Mouse (Mus musculus): ENCODE measurements around the gene Mpig6b. TPM values are rescaled to one million over a fixed set of nuclear protein-coding genes. Genes with fewer than 3 reads are reported as not detected.

The Mpig6b gene
- polyA plus RNA-seq, 1 experiment from 2014 or later: 0.74 TPM

- Histone ChIP-seq H3K9me3 (replicated peaks; ENCODE audit: control insufficient read depth, low read length) (no peaks in the 10 kb centered on the region), H3K27ac (replicated peaks; ENCODE audit: low read depth, low read length) (no peak overlapping the region), H3K36me3 (replicated peaks; ENCODE audit: control insufficient read depth, insufficient read depth, low read depth, low read length) (peaks cover 28% of the 10 kb centered on the region), H3K27me3 (ENCODE audit: control insufficient read depth, insufficient read depth, low read length) (no peaks in the 10 kb centered on the region), H3K4me2 (ENCODE audit: low read depth, low read length) (no peak overlapping the region), H3K4me3 (ENCODE audit: low read depth, low read length) (no peak overlapping the region), H3K4me1 (ENCODE audit: control insufficient read depth, insufficient read depth, low read length) (no peaks in the 10 kb centered on the region; the same call in none of the 2 replicates), H3K9ac (replicated peaks; ENCODE audit: low read length) (no peak overlapping the region)
- no peak for DNase-seq (ENCODE audit: low spot score)
- no peak for ATAC-seq (replicated peaks; ENCODE audit: insufficient number of reproducible peaks, low FRiP score, low TSS enrichment, low read depth)
- 79% methylated on average over 10 of the region's 10 CpGs for WGBS
These were observed 48.9 kb downstream of the Mpig6b start for GRCm38 (mm10) chr17:35016791-35017705.

DNA sequence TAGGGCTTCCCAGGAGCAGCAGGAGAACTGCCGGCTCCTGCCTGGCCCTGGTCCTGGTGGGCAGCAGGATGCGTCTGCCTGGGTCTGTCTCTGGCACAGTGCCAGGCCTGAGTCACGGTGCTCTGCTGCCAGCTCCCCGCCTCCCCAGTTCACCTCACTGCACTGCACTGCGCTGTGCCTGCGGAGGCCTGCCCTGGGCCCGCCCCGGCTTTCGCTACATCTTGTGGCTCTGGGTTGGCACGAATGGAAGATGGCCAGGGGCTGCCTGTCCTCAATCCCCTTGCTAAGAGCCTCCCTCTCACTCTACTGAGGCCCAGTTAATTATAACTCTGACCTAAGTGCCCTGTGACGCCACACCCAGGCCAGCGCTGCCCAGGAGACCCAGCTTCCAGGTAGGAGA lies 49.6 kb downstream of the Mpig6b start, which contains the start of gene Vwa7:
Gene Vwa7, plus strand, starts transcription at position 204 of the 400 bp plus-strand sequence.
- Histone ChIP-seq H3K36me3 (replicated peaks; ENCODE audit: control insufficient read depth, insufficient read depth, low read depth, low read length) (peaks cover 35% of the 10 kb centered on the region), H3K4me1 (ENCODE audit: control insufficient read depth, insufficient read depth, low read length) (no peaks in the 10 kb centered on the region; the same call in 1 of the 2 replicates), H3K27ac (replicated peaks; ENCODE audit: low read depth, low read length) (no peak within 1 kb of the TSS), H3K4me2 (ENCODE audit: low read depth, low read length) (no peak within 1 kb of the TSS), H3K9me3 (replicated peaks; ENCODE audit: control insufficient read depth, low read length) (no peaks in the 10 kb centered on the region), H3K9ac (replicated peaks; ENCODE audit: low read length) (no peak within 1 kb of the TSS), H3K4me3 (ENCODE audit: low read depth, low read length) (no peak within 1 kb of the TSS), H3K27me3 (ENCODE audit: control insufficient read depth, insufficient read depth, low read length) (no peaks in the 10 kb centered on the region)
- DNase-seq (ENCODE audit: low spot score) (no peak), ATAC-seq (replicated peaks; ENCODE audit: insufficient number of reproducible peaks, low FRiP score, low TSS enrichment, low read depth) (no peak)
- 89% methylated on average over 12 of the region's 12 CpGs for WGBS

DNA sequence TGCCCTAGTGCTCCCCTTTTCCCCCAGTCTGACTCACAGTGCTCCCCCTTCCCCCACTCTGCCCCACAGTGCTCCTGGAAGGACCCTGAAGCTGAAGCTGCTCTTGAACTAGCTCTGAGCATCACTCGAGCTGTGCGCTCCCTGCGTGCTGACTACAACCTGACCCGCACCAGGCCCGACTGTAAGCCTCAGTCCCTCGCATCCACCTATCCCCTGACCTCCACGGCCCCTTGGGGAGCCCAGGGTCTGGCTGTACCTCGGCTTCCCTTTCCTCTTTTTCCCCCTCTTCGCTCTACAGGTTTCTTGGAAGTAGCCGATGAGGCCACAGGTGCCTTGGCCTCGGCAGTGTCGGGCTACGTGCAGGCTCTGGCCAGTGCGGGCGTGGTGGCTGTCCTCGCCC lies 50.7 kb downstream of the Mpig6b start:
- peaks cover 46% of the 10 kb centered on the region for H3K36me3 ChIP-seq (replicated peaks; ENCODE audit: control insufficient read depth, insufficient read depth, low read depth, low read length)
- no peak overlapping the region for H3K9ac ChIP-seq (replicated peaks; ENCODE audit: low read length)

GRCm38 (mm10) chr17:35013221-35013620 lies 52.8 kb downstream of the Mpig6b start:
- no peaks in the 10 kb centered on the region for H3K27me3 ChIP-seq (ENCODE audit: control insufficient read depth, insufficient read depth, low read length)
- H3K27ac ChIP-seq (replicated peaks; ENCODE audit: low read depth, low read length): no peak overlapping the region
- peaks cover 48% of the 10 kb centered on the region for H3K36me3 ChIP-seq (replicated peaks; ENCODE audit: control insufficient read depth, insufficient read depth, low read depth, low read length)
- H3K4me1 ChIP-seq (ENCODE audit: control insufficient read depth, insufficient read depth, low read length): no peaks in the 10 kb centered on the region
- 87% methylated on average over 6 of the region's 6 CpGs for WGBS
- DNase-seq (ENCODE audit: low spot score): no peak
- H3K9ac ChIP-seq (replicated peaks; ENCODE audit: low read length): no peak overlapping the region
- no peak overlapping the region for H3K4me3 ChIP-seq (ENCODE audit: low read depth, low read length)
- H3K9me3 ChIP-seq (replicated peaks; ENCODE audit: control insufficient read depth, low read length): no peaks in the 10 kb centered on the region
- ATAC-seq (replicated peaks; ENCODE audit: insufficient number of reproducible peaks, low FRiP score, low TSS enrichment, low read depth): no peak
- no peak overlapping the region for H3K4me2 ChIP-seq (ENCODE audit: low read depth, low read length)

More for the DNA sequence above, 50.7 kb downstream of the Mpig6b start:
- no peaks in the 10 kb centered on the region for H3K4me1 ChIP-seq (ENCODE audit: control insufficient read depth, insufficient read depth, low read length)
- 90% methylated on average over 16 of the region's 16 CpGs for WGBS
- H3K27me3 ChIP-seq (ENCODE audit: control insufficient read depth, insufficient read depth, low read length): no peaks in the 10 kb centered on the region
- no peaks in the 10 kb centered on the region for H3K9me3 ChIP-seq (replicated peaks; ENCODE audit: control insufficient read depth, low read length)
- H3K4me2 ChIP-seq (ENCODE audit: low read depth, low read length): no peak overlapping the region
- DNase-seq (ENCODE audit: low spot score): no peak
- no peak for ATAC-seq (replicated peaks; ENCODE audit: insufficient number of reproducible peaks, low FRiP score, low TSS enrichment, low read depth)
- no peak overlapping the region for H3K4me3 ChIP-seq (ENCODE audit: low read depth, low read length)
- H3K27ac ChIP-seq (replicated peaks; ENCODE audit: low read depth, low read length): no peak overlapping the region

Other genes starting within 250 kb of the Mpig6b start
- gene Stk19, start 229.2 kb downstream of the Mpig6b start, polyA plus RNA-seq (2014; fragmentation: Nextera tagmentation; extraction: Ambion mirVana): 14.4 and 18.4 TPM in 2 replicates
- 65.3 and 68.1 TPM in 2 replicates for gene Dxo, start 229.2 kb downstream of the Mpig6b start, polyA plus RNA-seq (2014; fragmentation: Nextera tagmentation; extraction: Ambion mirVana)
- 27.1 and 31.9 TPM in 2 replicates for gene Skiv2l, start 216.0 kb downstream of the Mpig6b start, polyA plus RNA-seq (2014; fragmentation: Nextera tagmentation; extraction: Ambion mirVana)
- gene Nelfe, start 215.8 kb downstream of the Mpig6b start, polyA plus RNA-seq (2014; fragmentation: Nextera tagmentation; extraction: Ambion mirVana): 128 and 130 TPM in 2 replicates
- gene Cfb, start 203.7 kb downstream of the Mpig6b start, polyA plus RNA-seq (2014; fragmentation: Nextera tagmentation; extraction: Ambion mirVana): 1.2 and 2.0 TPM in 2 replicates
- 1.6 and 2.0 TPM in 2 replicates for gene Zbtb12, start 186.7 kb downstream of the Mpig6b start, polyA plus RNA-seq (2014; fragmentation: Nextera tagmentation; extraction: Ambion mirVana)
- gene Gm20547, start 184.1 kb downstream of the Mpig6b start, polyA plus RNA-seq (2014; fragmentation: Nextera tagmentation; extraction: Ambion mirVana): not detected in 2 replicates
- gene C2, start 167.9 kb downstream of the Mpig6b start, polyA plus RNA-seq (2014; fragmentation: Nextera tagmentation; extraction: Ambion mirVana): 0.81 and 1.6 TPM in 2 replicates
- gene Ehmt2, start 167.7 kb downstream of the Mpig6b start, polyA plus RNA-seq (2014; fragmentation: Nextera tagmentation; extraction: Ambion mirVana): 59.3 and 60.6 TPM in 2 replicates
- gene Slc44a4, start 151.7 kb downstream of the Mpig6b start, polyA plus RNA-seq (2014; fragmentation: Nextera tagmentation; extraction: Ambion mirVana): 0.08 and 0.11 TPM in 2 replicates
- gene Neu1, start 134.9 kb downstream of the Mpig6b start, polyA plus RNA-seq (2014; fragmentation: Nextera tagmentation; extraction: Ambion mirVana): 10.9 and 13.1 TPM in 2 replicates
- gene Hspa1b, start 106.9 kb downstream of the Mpig6b start, polyA plus RNA-seq (2014; fragmentation: Nextera tagmentation; extraction: Ambion mirVana): 0.21 and 0.49 TPM in 2 replicates
- gene Gm20481, start 96.3 kb downstream of the Mpig6b start, polyA plus RNA-seq (2014; fragmentation: Nextera tagmentation; extraction: Ambion mirVana): not detected in 2 replicates
- gene Hspa1a, start 94.0 kb downstream of the Mpig6b start, polyA plus RNA-seq (2014; fragmentation: Nextera tagmentation; extraction: Ambion mirVana): 1.7 and 1.8 TPM in 2 replicates
- gene Hspa1l, start 93.5 kb downstream of the Mpig6b start, polyA plus RNA-seq (2014; fragmentation: Nextera tagmentation; extraction: Ambion mirVana): 1.5 and 2.0 TPM in 2 replicates
- 219 and 241 TPM in 2 replicates for gene Lsm2, start 84.3 kb downstream of the Mpig6b start, polyA plus RNA-seq (2014; fragmentation: Nextera tagmentation; extraction: Ambion mirVana)
- 73.9 and 85.2 TPM in 2 replicates for gene Vars, start 65.2 kb downstream of the Mpig6b start, polyA plus RNA-seq (2014; fragmentation: Nextera tagmentation; extraction: Ambion mirVana)
- gene Vwa7, start 49.6 kb downstream of the Mpig6b start, polyA plus RNA-seq (2014; fragmentation: Nextera tagmentation; extraction: Ambion mirVana): 0.10 and 0.17 TPM in 2 replicates
- gene Sapcd1, start 38.2 kb downstream of the Mpig6b start, polyA plus RNA-seq (2014; fragmentation: Nextera tagmentation; extraction: Ambion mirVana): 3.5 and 7.5 TPM in 2 replicates
- 3.0 and 3.2 TPM in 2 replicates for gene Msh5, start 19.4 kb downstream of the Mpig6b start, polyA plus RNA-seq (2014; fragmentation: Nextera tagmentation; extraction: Ambion mirVana)
- 73.9 and 84.2 TPM in 2 replicates for gene Clic1, start 16.2 kb downstream of the Mpig6b start, polyA plus RNA-seq (2014; fragmentation: Nextera tagmentation; extraction: Ambion mirVana)
- 543 and 586 TPM in 2 replicates for gene Ddah2, start 7.1 kb downstream of the Mpig6b start, polyA plus RNA-seq (2014; fragmentation: Nextera tagmentation; extraction: Ambion mirVana)
- 0.33 TPM in 1 of 2 replicates, not detected in the other for gene Ly6g6c, start 796 bp downstream of the Mpig6b start, polyA plus RNA-seq (2014; fragmentation: Nextera tagmentation; extraction: Ambion mirVana)
- 0.66 and 1.1 TPM in 2 replicates for gene Ly6g6e, start 10.7 kb upstream of the Mpig6b start, polyA plus RNA-seq (2014; fragmentation: Nextera tagmentation; extraction: Ambion mirVana)
- gene Ly6g6d, start 11.9 kb upstream of the Mpig6b start, polyA plus RNA-seq (2014; fragmentation: Nextera tagmentation; extraction: Ambion mirVana): 0.92 TPM in 1 of 2 replicates, not detected in the other
- gene Ly6g6f, start 19.4 kb upstream of the Mpig6b start, polyA plus RNA-seq (2014; fragmentation: Nextera tagmentation; extraction: Ambion mirVana): 0.36 and 0.43 TPM in 2 replicates
- 38.5 and 39.8 TPM in 2 replicates for gene Abhd16a, start 23.1 kb upstream of the Mpig6b start, polyA plus RNA-seq (2014; fragmentation: Nextera tagmentation; extraction: Ambion mirVana)
- gene Ly6g5c, start 42.1 kb upstream of the Mpig6b start, polyA plus RNA-seq (2014; fragmentation: Nextera tagmentation; extraction: Ambion mirVana): not detected in 2 replicates
- gene Ly6g5b, start 49.2 kb upstream of the Mpig6b start, polyA plus RNA-seq (2014; fragmentation: Nextera tagmentation; extraction: Ambion mirVana): 0.53 and 1.1 TPM in 2 replicates
- 24.6 and 26.4 TPM in 2 replicates for gene Gpank1, start 55.3 kb upstream of the Mpig6b start, polyA plus RNA-seq (2014; fragmentation: Nextera tagmentation; extraction: Ambion mirVana)
- 273 and 294 TPM in 2 replicates for gene Csnk2b, start 55.9 kb upstream of the Mpig6b start, polyA plus RNA-seq (2014; fragmentation: Nextera tagmentation; extraction: Ambion mirVana)
- 6.9 and 7.4 TPM in 2 replicates for gene D17H6S53E, start 60.2 kb upstream of the Mpig6b start, polyA plus RNA-seq (2014; fragmentation: Nextera tagmentation; extraction: Ambion mirVana)
- gene Apom, start 65.9 kb upstream of the Mpig6b start, polyA plus RNA-seq (2014; fragmentation: Nextera tagmentation; extraction: Ambion mirVana): 0.49 and 0.64 TPM in 2 replicates
- 87.8 and 101 TPM in 2 replicates for gene Bag6, start 69.0 kb upstream of the Mpig6b start, polyA plus RNA-seq (2014; fragmentation: Nextera tagmentation; extraction: Ambion mirVana)
- 131 and 144 TPM in 2 replicates for gene Prrc2a, start 98.7 kb upstream of the Mpig6b start, polyA plus RNA-seq (2014; fragmentation: Nextera tagmentation; extraction: Ambion mirVana)
- 6.1 and 7.9 TPM in 2 replicates for gene Aif1, start 109.9 kb upstream of the Mpig6b start, polyA plus RNA-seq (2014; fragmentation: Nextera tagmentation; extraction: Ambion mirVana)
- gene Lst1, start 122.3 kb upstream of the Mpig6b start, polyA plus RNA-seq (2014; fragmentation: Nextera tagmentation; extraction: Ambion mirVana): 3.8 and 6.1 TPM in 2 replicates
- gene Ltb, start 128.3 kb upstream of the Mpig6b start, polyA plus RNA-seq (2014; fragmentation: Nextera tagmentation; extraction: Ambion mirVana): 0.32 and 0.48 TPM in 2 replicates
- not detected in 2 replicates for gene Tnf, start 135.8 kb upstream of the Mpig6b start, polyA plus RNA-seq (2014; fragmentation: Nextera tagmentation; extraction: Ambion mirVana)
- gene Lta, start 139.2 kb upstream of the Mpig6b start, polyA plus RNA-seq (2014; fragmentation: Nextera tagmentation; extraction: Ambion mirVana): not detected in 2 replicates
- gene Gm16181, start 154.7 kb upstream of the Mpig6b start, polyA plus RNA-seq (2014; fragmentation: Nextera tagmentation; extraction: Ambion mirVana): not detected in 2 replicates
- 6.2 and 7.9 TPM in 2 replicates for gene Atp6v1g2, start 167.5 kb upstream of the Mpig6b start, polyA plus RNA-seq (2014; fragmentation: Nextera tagmentation; extraction: Ambion mirVana)
- gene Nfkbil1, start 169.6 kb upstream of the Mpig6b start, polyA plus RNA-seq (2014; fragmentation: Nextera tagmentation; extraction: Ambion mirVana): 3.1 and 4.0 TPM in 2 replicates
- 664 and 669 TPM in 2 replicates for gene Ddx39b, start 175.6 kb upstream of the Mpig6b start, polyA plus RNA-seq (2014; fragmentation: Nextera tagmentation; extraction: Ambion mirVana)
- gene H2-D1, start 196.5 kb upstream of the Mpig6b start, polyA plus RNA-seq (2014; fragmentation: Nextera tagmentation; extraction: Ambion mirVana): 18.8 and 24.0 TPM in 2 replicates

Data from embryonic facial prominence, embryonic 11.5 days (tissue).